Mouse (Mus musculus) adrenal gland, postnatal 0 days (tissue): ENCODE data around the gene Skap2. TPM values are rescaled to one million over a fixed set of nuclear protein-coding genes. Genes with fewer than 3 reads are reported as not detected.

ENCODE experiments used
- polyA plus RNA-seq: library from polyadenylated mRNA; unstranded; fragments of >200 nt; fragmentation: Nextera tagmentation; extraction: Ambion mirVana; gene quantifications from 2 replicates; pipeline ENCODE4 v1.2.1, GENCODE M21; 2015

Gene Skap2
- 37.2 and 53.8 TPM in 2 replicates for polyA plus RNA-seq

DNA sequence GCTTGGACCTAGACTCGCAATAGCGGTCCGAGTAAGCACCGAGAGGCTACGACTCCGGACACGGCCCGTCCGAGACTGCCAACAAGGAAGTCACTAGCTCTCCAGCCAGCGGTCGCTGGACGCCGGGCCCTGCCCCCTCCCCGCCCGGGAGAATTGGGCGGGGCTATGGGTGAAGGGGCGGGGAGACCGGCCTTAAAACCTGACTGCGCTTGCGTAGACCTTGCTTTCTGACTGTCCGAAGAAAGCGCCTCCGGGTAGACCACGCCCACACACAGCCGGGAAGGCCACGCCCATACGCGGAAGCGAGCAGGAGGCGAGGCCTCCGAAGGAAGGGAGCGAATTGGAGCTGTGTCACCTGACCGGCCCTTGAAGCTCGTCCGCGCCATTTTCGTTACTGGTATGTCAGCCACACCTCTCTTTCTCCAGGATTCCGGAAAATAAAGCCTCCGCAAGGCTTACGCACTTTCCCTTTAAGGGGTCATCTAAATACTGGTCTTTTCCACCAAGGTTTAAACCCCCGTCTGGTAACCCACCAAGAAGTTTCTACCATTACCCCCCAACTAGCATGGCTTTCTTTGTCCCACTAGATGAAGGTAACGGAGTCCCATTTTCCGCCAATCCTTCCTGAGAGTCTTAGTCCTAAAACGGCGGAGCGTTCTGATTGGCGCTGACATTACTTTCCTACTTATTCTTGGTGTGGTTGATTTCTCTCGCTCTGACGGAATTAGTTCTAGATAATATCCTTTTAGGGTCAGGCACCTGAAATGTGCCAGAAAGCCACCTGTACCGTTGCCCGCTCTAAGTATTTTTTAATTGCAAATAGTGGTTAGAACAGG lies at the start of gene Skap2:
Skap2 (minus strand) TSS at position 141 of the 836 bp plus-strand sequence.

Other genes starting within 250 kb of the Skap2 start
- gene Hoxa1, start 145.8 kb upstream of the Skap2 start, polyA plus RNA-seq, result 0.60 and 0.86 TPM in 2 replicates
- 2.3 and 3.6 TPM in 2 replicates for gene Hoxa2, start 152.3 kb upstream of the Skap2 start, polyA plus RNA-seq
- gene 5730596B20Rik, start 164.9 kb upstream of the Skap2 start, polyA plus RNA-seq, result 0.47 and 0.52 TPM in 2 replicates
- 1.1 and 1.4 TPM in 2 replicates for gene Hoxa4, start 179.2 kb upstream of the Skap2 start, polyA plus RNA-seq
- gene Hoxa5, start 192.0 kb upstream of the Skap2 start, polyA plus RNA-seq, result 7.5 and 7.7 TPM in 2 replicates
- 1.6 and 1.7 TPM in 2 replicates for gene Hoxa6, start 196.2 kb upstream of the Skap2 start, polyA plus RNA-seq
- 2.4 and 2.9 TPM in 2 replicates for gene Hoxa3, start 200.8 kb upstream of the Skap2 start, polyA plus RNA-seq
- gene Gm28308, start 200.8 kb upstream of the Skap2 start, polyA plus RNA-seq, result 0.44 and 0.66 TPM in 2 replicates
- gene Hoxa7, start 209.3 kb upstream of the Skap2 start, polyA plus RNA-seq, result 20.9 and 22.7 TPM in 2 replicates
- gene Hoxa9, start 218.5 kb upstream of the Skap2 start, polyA plus RNA-seq, result 1.4 and 4.8 TPM in 2 replicates
- 2.3 and 8.7 TPM in 2 replicates for gene Hoxa10, start 228.3 kb upstream of the Skap2 start, polyA plus RNA-seq
- gene Hoxa11, start 233.3 kb upstream of the Skap2 start, polyA plus RNA-seq, result 0.17 and 1.6 TPM in 2 replicates
- gene Hoxa13, start 248.3 kb upstream of the Skap2 start, polyA plus RNA-seq, result not detected in 2 replicates